Mouse (Mus musculus) small intestine, adult 2 months (tissue): ENCODE measurements around the gene Gm43191.

Experiments used
- CTCF ChIP-seq: fragments of 200-500 bp; IDR thresholded peaks from 2 replicates; pipeline ENCODE4 v1.5.1; 2012; ENCODE audit warnings: low read depth, mild to moderate bottlenecking, control low read depth, inconsistent platforms, low read length, moderate library complexity, mixed read lengths; ENCODE audit not compliant: insufficient replicate concordance, insufficient read length; ENCODE audit errors: extremely low read depth
- POLR2A ChIP-seq: fragments of 200-500 bp; IDR thresholded peaks from 2 replicates; pipeline ENCODE4 v1.6.1; 2012; ENCODE audit warnings: low read depth, mild to moderate bottlenecking, control low read depth, inconsistent platforms, low read length, moderate library complexity

DNA sequence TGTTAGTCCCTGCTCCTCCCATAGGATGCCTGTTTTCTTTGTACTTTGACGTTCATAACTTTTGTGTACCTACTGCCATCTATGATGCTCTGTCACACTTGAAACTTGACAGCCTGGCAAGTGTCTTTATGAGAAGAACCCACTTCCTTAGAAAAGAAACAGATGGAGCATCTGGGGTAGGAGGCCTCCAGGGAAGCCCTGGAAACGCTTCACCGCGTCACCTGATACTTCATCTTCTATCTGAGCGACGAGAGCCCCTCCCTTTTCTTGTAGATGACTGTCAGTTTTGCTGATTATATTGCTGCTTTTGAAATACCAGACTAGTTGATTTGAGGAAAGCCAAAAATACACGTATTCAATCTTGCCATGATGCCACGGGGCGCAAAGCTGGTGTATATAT, 76.5 kb downstream of the Gm43191 start:
- TF ChIP-seq POLR2A: no peak
- TF ChIP-seq CTCF: no peak
